In genomic region chr10:3844430-3844829, GRCm38 (mm10) we compare ENCODE assay signal across 21 mouse cellular contexts.
"Had no signal": no experiment of that assay in that cellular context is flagged by ENCODE, and none has a peak within 500 bp of the region (broad histone marks: within the 10 kb centered on the region; RNA-seq: fewer than 3 reads in every experiment).

No protein-coding gene starts in this region.

- H3K36me3 ChIP-seq: heart, embryonic 12.5 days; limb, embryonic 10.5 days; limb, embryonic 12.5 days; liver, embryonic 13.5 days had no signal

- H3K9ac ChIP-seq: heart, embryonic 12.5 days; hindbrain, embryonic 14.5 days; kidney, embryonic 15.5 days; limb, embryonic 12.5 days; liver, embryonic 13.5 days had no signal

- H3K4me2 ChIP-seq: heart, embryonic 12.5 days; hindbrain, embryonic 14.5 days; kidney, embryonic 15.5 days; limb, embryonic 12.5 days; liver, embryonic 11.5 days; liver, embryonic 13.5 days had no signal

- DNase-seq: gastrocnemius, postnatal 14 days; gastrocnemius, postnatal 36 days; heart, adult 2 months; heart, postnatal 10 days; kidney, adult 11 months; kidney, adult 2 months; kidney, adult 9 months; kidney, postnatal 14 days; kidney, postnatal 36 days; liver; liver, embryonic 13.5 days had no signal

- H3K4me3 ChIP-seq: heart, adult 2 months; heart, embryonic 12.5 days; kidney, embryonic 15.5 days; left cerebral cortex, adult 2 months; limb, embryonic 10.5 days; limb, embryonic 12.5 days; liver, embryonic 13.5 days had no signal

- H3K9me3 ChIP-seq: kidney, embryonic 15.5 days; limb, embryonic 10.5 days; limb, embryonic 12.5 days; liver, embryonic 13.5 days had no signal

- H3K27me3 ChIP-seq: heart, embryonic 12.5 days; kidney, embryonic 15.5 days; limb, embryonic 12.5 days; liver, embryonic 13.5 days had no signal

- H3K4me1 ChIP-seq: heart, embryonic 12.5 days; limb, embryonic 10.5 days; liver, embryonic 13.5 days had no signal

- ATAC-seq: hindbrain, embryonic 16.5 days; inflammation-experienced regulatory T-cells, adult 6 months had no signal

- H3K27ac ChIP-seq: heart, adult 2 months; hindbrain, embryonic 14.5 days; kidney, embryonic 15.5 days; kidney, postnatal 0 days; left cerebral cortex, adult 2 months; limb, embryonic 10.5 days; limb, embryonic 12.5 days; liver, embryonic 13.5 days had no signal
